Mouse (Mus musculus) embryonic facial prominence, embryonic 12.5 days (tissue): ENCODE results near the gene Mettl7a3. TPM values are rescaled to one million over a fixed set of nuclear protein-coding genes. Genes with fewer than 3 reads are reported as not detected.
A peak's percentile ranks its signal among the peaks of the same experiment; 100 is the strongest.
"Not testable (repeated sequence)": the region's sequence is repeated elsewhere in the genome, so short reads cannot be mapped to it uniquely, and the experiment has no call there.

ENCODE experiments used
- ATAC-seq: fragments of 200-750 bp; cut with Nextera tagmentation; 2 replicates; pipeline ENCODE4 v1.8.0; 2017; ENCODE audit not compliant: insufficient number of reproducible peaks, insufficient read depth, low FRiP score, low TSS enrichment
- H3K27ac ChIP-seq: fragments of 300-500 bp; sonication (generic); 2 replicates; pipeline ENCODE4 v1.5.1; 2016; ENCODE audit warnings: mild to moderate bottlenecking
- H3K27me3 ChIP-seq: fragments of 300-500 bp; sonication (generic); 2 replicates; pipeline ENCODE4 v1.6.1; 2016; ENCODE audit warnings: mild to moderate bottlenecking, moderate library complexity
- H3K36me3 ChIP-seq: fragments of 300-500 bp; sonication (generic); 2 replicates; pipeline ENCODE4 v1.6.1; 2016; ENCODE audit warnings: mild to moderate bottlenecking
- H3K4me1 ChIP-seq: fragments of 300-500 bp; sonication (generic); 2 replicates; pipeline ENCODE4 v1.6.1; 2016
- H3K4me2 ChIP-seq: fragments of 300-500 bp; sonication (generic); replicated peaks from 2 replicates; pipeline ENCODE4 v1.6.1; 2016; ENCODE audit warnings: mild to moderate bottlenecking, moderate library complexity
- H3K4me3 ChIP-seq: fragments of 300-500 bp; sonication (generic); 2 replicates; pipeline ENCODE4 v1.5.1; 2016; ENCODE audit warnings: mild to moderate bottlenecking
- H3K9ac ChIP-seq: fragments of 300-500 bp; sonication (generic); 2 replicates; pipeline ENCODE4 v1.6.1; 2016; ENCODE audit warnings: mild to moderate bottlenecking, moderate library complexity
- H3K9me3 ChIP-seq: fragments of 300-500 bp; sonication (generic); 2 replicates; pipeline ENCODE4 v1.6.1; 2016; ENCODE audit warnings: mild to moderate bottlenecking, moderate library complexity
- WGBS: fragments of 180-500 bp; shearing (Covaris S2); methylation state at CpG from one replicate; pipeline ENCODE4 v1.1.7; 2016; 5-methylcytosine and 5-hydroxymethylcytosine counted together
- polyA plus RNA-seq: library from polyadenylated mRNA; unstranded; fragments of >200 nt; fragmentation: Nextera tagmentation; extraction: Ambion mirVana; gene quantifications from 2 replicates; pipeline ENCODE4 v1.2.1, GENCODE M21; 2016

Gene Mettl7a3
- polyA plus RNA-seq, 1 experiment from 2014 or later, result 0.28 TPM

DNA sequence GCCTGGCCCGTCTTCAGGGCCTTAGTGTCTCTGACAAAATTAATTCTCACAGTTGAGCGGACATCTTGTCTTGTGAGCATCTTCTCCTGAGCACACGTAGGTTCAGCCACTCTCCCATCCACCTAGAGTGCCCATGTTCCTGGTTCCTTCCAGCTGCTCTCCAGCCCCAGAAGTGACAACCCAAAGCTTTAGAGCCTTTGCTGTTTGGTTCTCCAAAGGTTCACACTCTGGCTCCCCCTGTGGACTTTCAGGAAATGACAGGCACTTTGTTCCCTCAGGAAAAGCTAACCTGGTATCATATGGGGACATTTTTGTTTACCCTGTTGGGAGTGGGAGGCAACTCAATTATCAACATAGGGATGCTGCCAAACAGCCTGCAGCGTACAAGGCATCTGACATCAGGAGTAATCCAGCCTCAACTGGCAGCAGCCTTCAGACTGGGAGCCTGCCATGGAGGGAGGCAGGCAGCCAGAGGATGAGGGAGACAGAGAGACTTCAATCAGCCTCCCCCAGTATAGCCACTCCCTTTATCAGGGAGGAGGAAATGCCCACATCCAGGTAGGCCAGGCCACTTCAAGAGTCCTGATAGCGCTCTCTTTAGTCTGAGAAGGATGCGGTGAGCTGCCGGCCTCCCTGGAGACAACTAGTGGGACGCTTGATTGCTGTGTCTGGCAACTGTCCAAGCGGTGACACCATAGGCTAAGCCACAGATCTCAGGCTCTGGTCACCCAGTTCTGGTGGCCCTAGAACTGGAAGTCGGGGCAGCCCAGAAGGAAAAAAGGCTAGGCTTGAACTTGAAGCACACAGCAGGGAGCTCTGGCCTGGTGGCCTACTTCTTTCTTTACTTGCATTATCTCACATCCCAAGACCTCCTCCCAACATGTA lies 2.4 kb upstream of the Mettl7a3 start:
- WGBS, result 45% methylated on average over 3 of the region's 10 CpGs
- not testable (repeated sequence) for ATAC-seq

GRCm38 (mm10) chr15:100337328-100337727 lies 2.6 kb downstream of the Mettl7a3 start:
- H3K9me3 ChIP-seq, H3K36me3 ChIP-seq, H3K4me1 ChIP-seq, H3K4me3 ChIP-seq, ATAC-seq, H3K27me3 ChIP-seq, H3K4me2 ChIP-seq, H3K9ac ChIP-seq, H3K27ac ChIP-seq: not testable (repeated sequence)

More for the DNA sequence above, 2.4 kb upstream of the Mettl7a3 start:
- not testable (repeated sequence) for H3K27ac ChIP-seq, H3K4me2 ChIP-seq, H3K4me1 ChIP-seq, H3K36me3 ChIP-seq, H3K27me3 ChIP-seq, H3K9ac ChIP-seq, H3K4me3 ChIP-seq, H3K9me3 ChIP-seq

DNA sequence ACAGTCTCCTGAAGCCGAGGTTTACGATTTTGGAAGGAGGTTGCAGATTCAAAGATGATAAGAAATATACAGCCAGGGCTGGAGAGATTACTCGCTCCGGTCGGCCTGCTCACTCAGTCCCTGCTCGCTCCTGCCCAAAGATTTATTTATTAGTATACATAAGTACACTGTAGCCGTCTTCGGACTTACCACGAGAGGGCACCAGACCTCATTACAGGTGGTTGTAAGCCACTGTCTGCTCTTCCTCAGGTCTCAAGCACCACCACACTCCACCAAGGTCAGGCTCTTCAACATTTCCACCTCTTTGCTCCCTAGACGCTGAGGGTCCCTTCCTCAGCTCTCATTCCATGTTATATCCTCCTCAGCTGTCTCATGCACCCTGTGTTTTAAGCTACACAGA lies 3.1 kb downstream of the Mettl7a3 start:
- 38% methylated on average over 10 of the region's 10 CpGs for WGBS
- not testable (repeated sequence) for ATAC-seq, H3K36me3 ChIP-seq, H3K9ac ChIP-seq, H3K27ac ChIP-seq, H3K4me1 ChIP-seq, H3K4me3 ChIP-seq, H3K4me2 ChIP-seq, H3K9me3 ChIP-seq, H3K27me3 ChIP-seq

- not testable (repeated sequence) for H3K9me3 ChIP-seq, H3K4me2 ChIP-seq, H3K9ac ChIP-seq, H3K36me3 ChIP-seq, H3K4me3 ChIP-seq, ATAC-seq, H3K4me1 ChIP-seq, H3K27ac ChIP-seq, H3K27me3 ChIP-seq
- 77% methylated on average over 5 of the region's 5 CpGs for WGBS
These were observed 6.7 kb downstream of the Mettl7a3 start for GRCm38 (mm10) chr15:100341314-100341980.

DNA sequence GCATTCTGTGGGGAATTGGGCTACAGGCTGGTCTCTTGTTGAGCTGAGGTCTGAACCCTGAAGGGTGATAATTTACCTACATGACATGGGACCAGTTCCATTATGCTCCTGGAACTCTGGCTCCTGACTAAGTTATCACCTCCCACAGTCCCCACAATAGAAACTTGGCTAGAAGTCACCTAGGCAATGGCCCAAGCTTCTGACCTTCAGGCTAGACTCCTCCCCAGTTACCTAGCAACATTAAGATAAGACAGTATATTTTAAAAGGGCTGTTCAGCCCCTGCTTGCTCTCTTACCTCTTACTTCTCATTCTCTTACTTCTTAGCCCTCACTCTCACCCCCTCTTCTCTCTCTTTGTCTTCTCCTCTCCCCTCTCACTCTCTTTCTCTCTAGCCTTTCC lies 10.8 kb downstream of the Mettl7a3 start:
- H3K4me2 ChIP-seq, result no peak overlapping the region
- ATAC-seq, result no peak
- no peaks in the 10 kb centered on the region for H3K27me3 ChIP-seq
- no peak overlapping the region for H3K4me3 ChIP-seq
- no peak overlapping the region for H3K9ac ChIP-seq
- no peaks in the 10 kb centered on the region for H3K9me3 ChIP-seq
- no peaks in the 10 kb centered on the region for H3K36me3 ChIP-seq
- H3K27ac ChIP-seq, result no peak overlapping the region
- no peaks in the 10 kb centered on the region for H3K4me1 ChIP-seq

DNA sequence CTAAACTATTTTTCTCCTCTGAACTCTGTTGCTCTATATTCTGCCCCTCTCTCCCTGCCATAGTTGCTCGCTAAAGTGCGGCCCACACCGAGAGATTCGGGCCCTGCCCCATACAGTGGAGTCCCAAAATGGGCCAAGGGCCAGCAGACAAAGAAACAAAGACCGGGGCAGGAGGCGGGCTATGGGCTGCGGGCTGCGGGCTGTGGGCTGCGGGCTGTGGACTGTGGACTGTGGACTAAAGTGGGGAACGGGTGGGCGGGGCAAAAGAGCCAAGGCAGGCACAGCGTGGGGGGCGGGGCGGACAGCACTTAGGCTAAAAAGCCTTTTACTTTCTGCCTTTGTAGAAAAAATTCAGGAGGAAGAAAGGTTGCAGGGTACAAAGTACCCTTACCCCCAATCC lies 12.0 kb downstream of the Mettl7a3 start:
- peak; percentile 41; the same call in 1 of the 2 replicates for ATAC-seq
- Histone ChIP-seq H3K9me3 (no peaks in the 10 kb centered on the region), H3K4me2 (no peak overlapping the region), H3K27ac (peak overlapping the region; percentile 69; the same call in 1 of the 2 replicates), H3K36me3 (no peaks in the 10 kb centered on the region), H3K9ac (no peak overlapping the region), H3K4me1 (peaks cover 5% of the 10 kb centered on the region; the same call in 1 of the 2 replicates), H3K27me3 (no peaks in the 10 kb centered on the region), H3K4me3 (no peak overlapping the region)
- 74% methylated on average over 14 of the region's 14 CpGs for WGBS

DNA sequence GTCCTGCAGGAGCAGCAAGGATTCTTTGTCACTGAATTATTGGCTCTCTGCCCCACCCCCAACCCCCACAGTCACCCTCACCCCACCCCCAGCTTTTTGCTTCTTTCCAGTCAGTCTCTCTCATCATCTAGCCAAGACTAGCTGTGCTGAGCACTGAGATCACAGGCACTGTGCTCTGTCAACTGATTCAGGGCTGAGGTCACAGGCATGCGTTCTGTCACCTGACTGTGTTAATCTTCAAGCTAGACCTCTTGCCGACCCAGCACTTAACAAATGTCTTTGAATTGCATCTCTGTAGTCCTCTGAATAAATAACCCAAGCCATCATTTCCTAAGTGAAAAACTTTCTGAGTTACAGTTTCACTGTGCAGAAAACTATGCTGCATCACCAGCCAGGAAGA lies 14.8 kb downstream of the Mettl7a3 start:
- H3K36me3 ChIP-seq, result no peaks in the 10 kb centered on the region
- WGBS, result 52% methylated on average over 2 of the region's 2 CpGs
- no peak overlapping the region for H3K4me2 ChIP-seq
- H3K27me3 ChIP-seq, result no peaks in the 10 kb centered on the region
- H3K9me3 ChIP-seq, result no peaks in the 10 kb centered on the region
- no peak overlapping the region for H3K4me3 ChIP-seq
- peaks cover 7% of the 10 kb centered on the region; the same call in 1 of the 2 replicates for H3K4me1 ChIP-seq
- H3K9ac ChIP-seq, result no peak overlapping the region
- ATAC-seq, result no peak
- no peak overlapping the region for H3K27ac ChIP-seq

DNA sequence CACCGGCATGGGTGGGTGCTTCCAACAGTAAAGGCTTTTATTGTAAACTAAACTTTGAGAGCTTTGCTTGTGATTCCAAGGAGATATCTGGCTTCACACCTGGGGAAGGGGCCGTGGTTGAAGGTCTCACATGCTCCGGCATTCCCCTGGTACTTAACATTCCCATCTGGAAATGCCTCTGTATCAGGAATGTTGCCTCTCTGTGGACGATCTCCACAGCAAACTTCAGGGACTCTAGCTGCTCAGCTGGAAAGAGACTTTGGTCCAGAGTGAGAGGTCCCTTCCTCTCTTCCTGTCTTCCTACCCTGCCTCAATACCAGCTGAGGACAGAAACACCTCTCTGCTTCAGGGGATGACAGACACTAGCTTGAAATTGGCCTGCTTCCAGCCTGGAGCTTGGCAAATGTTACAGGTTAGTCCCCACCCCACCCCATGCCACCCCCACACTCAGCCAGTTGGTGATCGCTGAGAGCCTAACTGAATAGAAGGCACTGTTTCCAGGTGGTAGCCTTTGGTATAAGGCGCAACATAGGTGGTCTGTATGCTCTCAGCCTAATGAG lies 16.9 kb downstream of the Mettl7a3 start:
- H3K4me2 ChIP-seq, result no peak overlapping the region
- H3K36me3 ChIP-seq, result no peaks in the 10 kb centered on the region
- WGBS, result 52% methylated on average over 6 of the region's 6 CpGs
- no peaks in the 10 kb centered on the region for H3K9me3 ChIP-seq
- ATAC-seq, result no peak
- H3K9ac ChIP-seq, result no peak overlapping the region
- no peak overlapping the region for H3K27ac ChIP-seq
- H3K27me3 ChIP-seq, result no peaks in the 10 kb centered on the region
- no peak overlapping the region for H3K4me3 ChIP-seq
- H3K4me1 ChIP-seq, result peaks cover 7% of the 10 kb centered on the region; the same call in 1 of the 2 replicates

- Histone ChIP-seq H3K4me3 (no peak within 1 kb of the TSS), H3K4me2 (no peak within 1 kb of the TSS), H3K9ac (no peak within 1 kb of the TSS), H3K27me3 (no peaks in the 10 kb centered on the region), H3K4me1 (peaks cover 7% of the 10 kb centered on the region; the same call in 1 of the 2 replicates), H3K27ac (no peak within 1 kb of the TSS), H3K36me3 (no peaks in the 10 kb centered on the region), H3K9me3 (no peaks in the 10 kb centered on the region)
- no peak for ATAC-seq
- 66% methylated on average over 10 of the region's 10 CpGs for WGBS
These were observed 18.1 kb downstream of the Mettl7a3 start, which contains the start of the genes Methig1 and Mettl7a2 for GRCm38 (mm10) chr15:100352711-100353250. TSS of gene Methig1 (plus strand) at chr15:100353149. TSS of gene Mettl7a2 (plus strand) at chr15:100353200.

DNA sequence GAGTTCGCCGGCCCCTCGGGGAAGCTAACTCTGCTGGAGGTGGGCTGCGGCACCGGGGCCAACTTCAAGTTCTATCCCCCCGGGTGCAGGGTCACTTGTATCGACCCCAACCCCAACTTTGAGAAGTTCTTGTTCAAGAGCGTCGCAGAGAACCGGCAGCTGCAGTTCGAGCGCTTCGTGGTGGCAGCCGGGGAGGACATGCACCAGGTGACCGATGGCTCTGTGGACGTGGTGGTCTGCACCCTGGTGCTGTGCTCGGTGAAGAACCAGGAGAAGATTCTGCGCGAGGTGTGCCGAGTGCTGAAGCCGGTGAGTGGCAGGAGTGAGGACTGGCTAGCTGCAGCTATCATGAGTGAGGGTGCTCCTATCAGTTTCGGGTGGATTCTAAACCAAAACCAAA lies 18.7 kb downstream of the Mettl7a3 start:
- H3K36me3 ChIP-seq, H3K4me2 ChIP-seq, ATAC-seq, H3K4me3 ChIP-seq, H3K9me3 ChIP-seq, H3K4me1 ChIP-seq, H3K27me3 ChIP-seq, H3K9ac ChIP-seq, H3K27ac ChIP-seq: not testable (repeated sequence)
- WGBS, result 91% methylated on average over 22 of the region's 22 CpGs

DNA sequence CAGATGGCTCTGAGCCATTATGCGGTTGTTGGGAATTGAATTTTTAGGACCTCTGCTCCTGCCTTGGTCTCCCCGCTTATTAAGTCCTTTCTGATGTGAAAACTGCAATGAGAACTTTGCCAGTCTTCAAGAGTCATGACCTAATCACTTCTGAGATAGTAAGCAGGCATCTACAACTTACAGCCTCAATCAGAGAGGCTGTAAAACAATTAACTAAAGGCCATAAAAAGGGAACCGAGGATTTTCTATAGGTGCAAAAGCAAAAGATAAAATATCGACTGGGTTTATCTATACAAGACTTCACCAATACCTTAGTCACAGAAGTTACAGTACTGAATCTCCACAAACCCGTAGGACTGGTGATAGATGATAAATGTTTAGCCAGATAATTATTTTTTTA lies 21.1 kb downstream of the Mettl7a3 start:
- ATAC-seq, result no peak
- WGBS, result 91% methylated on average over 5 of the region's 5 CpGs

More for the DNA sequence above, 21.1 kb downstream of the Mettl7a3 start:
- no peak overlapping the region for H3K4me2 ChIP-seq
- peaks cover 7% of the 10 kb centered on the region; the same call in 1 of the 2 replicates for H3K4me1 ChIP-seq
- H3K27ac ChIP-seq, result no peak overlapping the region
- H3K4me3 ChIP-seq, result no peak overlapping the region
- H3K27me3 ChIP-seq, result no peaks in the 10 kb centered on the region
- no peaks in the 10 kb centered on the region for H3K9me3 ChIP-seq
- no peak overlapping the region for H3K9ac ChIP-seq
- no peaks in the 10 kb centered on the region for H3K36me3 ChIP-seq
